Mouse (Mus musculus) gastrocnemius, adult 2 months (tissue): ENCODE data around the gene Msgn1. TPM values are rescaled to one million over a fixed set of nuclear protein-coding genes. Genes with fewer than 3 reads are reported as not detected.

Experiments used
- DNase-seq: peaks from one replicate; pipeline ENCODE4 v3.0.0; 2022
- H3K27ac ChIP-seq: fragments of 200-600 bp; 2 replicates; pipeline ENCODE4 v1.8.1; 2022; ENCODE audit warnings: mild to moderate bottlenecking
- H3K4me3 ChIP-seq: fragments of 200-600 bp; 2 replicates; pipeline ENCODE4 v1.8.1; 2022; ENCODE audit warnings: mild to moderate bottlenecking, moderate library complexity
- CTCF ChIP-seq: fragments of 200-600 bp; IDR thresholded peaks from 2 replicates; pipeline ENCODE4 v1.8.1; 2022; ENCODE audit warnings: antibody characterized with exemption, mild to moderate bottlenecking, moderate library complexity
- intact Hi-C: fragments of 180-260 bp; cut with DNase I; formaldehyde crosslinking; loops from one replicate; pipeline ENCODE4 v1.15.1; 2025
- total RNA-seq, 2 experiments: library from RNA; stranded (reverse); gene quantifications; 2 replicates each; pipeline ENCODE4 v1.2.3; 2021

Msgn1 gene
- total RNA-seq, 2 experiments from 2014 or later, result not detected

DNA sequence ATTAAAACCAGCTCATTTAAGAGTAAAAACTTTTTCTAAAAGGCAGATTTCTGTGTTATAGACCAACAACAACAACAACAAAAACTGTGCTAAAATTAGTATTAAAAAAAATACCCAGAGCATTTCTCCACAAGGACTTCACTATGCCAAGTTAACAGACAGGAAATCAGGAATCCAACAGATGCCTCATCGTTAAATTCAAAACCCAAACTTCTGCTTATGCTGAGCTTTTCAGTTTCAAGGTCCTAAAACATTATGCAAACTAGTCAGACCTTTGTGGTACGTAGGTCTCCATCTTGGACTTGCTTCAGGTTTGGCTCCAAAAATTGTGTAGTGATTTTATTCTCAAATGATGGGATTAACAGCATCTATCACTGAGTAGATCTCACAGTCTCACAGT lies 6.8 kb upstream of the Msgn1 start:
- TF ChIP-seq CTCF, result no peak
- DNase-seq, result no peak
- peak overlapping the region; percentile 68 for H3K27ac ChIP-seq
- intact Hi-C loops, result no loop called here
- H3K4me3 ChIP-seq, result no peak overlapping the region

GRCm38 (mm10) chr12:11214776-11215175 lies 6.0 kb upstream of the Msgn1 start:
- DNase-seq, result no peak
- intact Hi-C loops, result no loop called here
- Histone ChIP-seq H3K27ac (peak overlapping the region; percentile 68), H3K4me3 (no peak overlapping the region)
- no peak for TF ChIP-seq CTCF

DNA sequence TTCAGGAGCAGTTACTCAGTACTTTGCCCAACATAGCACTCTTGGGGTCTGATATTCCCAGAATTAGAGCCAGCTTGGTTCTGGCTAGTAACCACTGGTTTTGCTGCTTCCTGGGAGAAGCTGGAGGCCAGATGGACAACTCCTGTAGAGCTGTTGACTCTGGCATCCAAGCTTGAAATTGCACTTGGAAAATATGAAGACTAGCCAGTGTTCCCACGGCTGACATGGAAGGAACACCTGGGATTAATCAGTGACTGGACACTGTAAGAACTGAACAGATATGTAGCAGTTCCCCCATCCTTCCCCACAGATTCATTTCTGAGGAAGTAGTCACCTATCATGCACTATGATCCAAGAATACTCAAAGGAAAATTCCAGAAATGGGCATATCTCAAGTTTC lies 4.1 kb upstream of the Msgn1 start:
- no peak overlapping the region for H3K27ac ChIP-seq
- DNase-seq, result no peak
- no peak for TF ChIP-seq CTCF
- intact Hi-C loops, result no loop called here
- H3K4me3 ChIP-seq, result no peak overlapping the region

DNA sequence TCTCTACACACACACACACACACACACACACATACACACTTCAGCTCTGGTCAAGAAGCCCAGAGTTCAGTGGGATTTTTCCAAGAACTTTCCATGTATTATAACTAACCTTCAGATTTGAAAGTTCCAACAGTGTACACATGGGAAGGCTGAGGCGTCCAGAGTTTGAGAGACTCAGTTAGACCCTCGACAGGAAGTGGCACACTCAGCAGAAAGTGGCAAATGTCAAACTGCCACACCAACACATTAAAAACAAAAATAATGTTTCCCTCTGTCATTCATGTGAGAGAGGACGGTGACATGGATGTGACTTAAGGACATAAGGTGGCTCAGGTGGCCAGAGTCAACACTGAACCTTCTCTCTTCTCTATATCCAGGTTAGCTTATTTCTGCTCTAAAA lies 1.6 kb upstream of the Msgn1 start:
- intact Hi-C loops, result no loop called here
- no peak for TF ChIP-seq CTCF
- no peak overlapping the region for H3K27ac ChIP-seq
- DNase-seq, result no peak
- no peak overlapping the region for H3K4me3 ChIP-seq

- no peak for DNase-seq
- no peak overlapping the region for H3K4me3 ChIP-seq
- TF ChIP-seq CTCF, result no peak
- no peak overlapping the region for H3K27ac ChIP-seq
- intact Hi-C loops, result no loop called here
These were observed 864 bp upstream of the Msgn1 start for GRCm38 (mm10) chr12:11209636-11210035.

DNA sequence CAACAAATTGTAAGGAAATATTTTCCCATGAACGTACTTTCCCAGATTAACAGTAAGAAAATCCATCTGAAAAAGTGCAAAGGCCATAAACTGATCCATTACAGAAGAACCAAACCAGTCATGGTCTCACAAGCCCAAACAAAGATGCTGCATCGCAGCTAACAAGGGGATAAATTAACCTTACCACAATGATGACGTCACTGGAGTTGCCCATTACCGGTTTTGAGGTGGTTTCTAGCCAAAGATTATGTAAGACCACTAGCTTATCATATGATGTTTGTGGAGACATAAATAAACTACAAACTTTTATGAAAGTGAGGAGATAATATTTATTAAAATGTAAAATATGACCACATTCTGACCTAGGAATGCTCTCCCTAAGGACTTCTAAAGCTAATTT lies 2.5 kb downstream of the Msgn1 start:
- intact Hi-C loops, result no loop called here
- no peak for DNase-seq
- H3K4me3 ChIP-seq, result no peak overlapping the region
- TF ChIP-seq CTCF, result no peak
- no peak overlapping the region for H3K27ac ChIP-seq

GRCm38 (mm10) chr12:11203694-11204665 lies 4.8 kb downstream of the Msgn1 start:
- DNase-seq, result peak; percentile 91
- intact Hi-C loops, result loop anchor here (2.0 kb wide), 1 partner anchor 63 kb away; no protein-coding TSS in a partner anchor
- TF ChIP-seq CTCF, result no peak
- Histone ChIP-seq H3K27ac (peak overlapping the region; percentile 95), H3K4me3 (peak overlapping the region; percentile 67)

DNA sequence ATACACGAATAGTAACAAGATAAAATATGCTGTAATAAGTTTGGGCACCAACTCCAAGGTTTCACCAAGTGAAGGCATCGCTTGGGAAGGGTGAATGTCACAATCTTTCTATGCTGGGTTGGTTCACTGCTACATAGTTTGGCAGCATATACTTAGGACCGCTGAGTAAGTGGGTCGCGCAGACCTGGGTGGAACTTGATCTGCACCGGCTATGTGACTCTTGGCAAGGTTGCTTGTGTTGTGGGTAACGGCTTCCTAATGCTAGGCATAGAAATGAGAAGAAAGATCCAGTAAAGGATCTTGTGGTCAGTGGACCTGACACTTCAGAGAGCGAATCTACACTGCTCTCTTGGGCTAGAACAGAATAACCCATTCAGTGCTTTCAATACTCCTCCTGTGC lies 6.3 kb downstream of the Msgn1 start:
- no peak for TF ChIP-seq CTCF
- H3K27ac ChIP-seq, result peak overlapping the region; percentile 95
- peak; percentile 75 for DNase-seq
- intact Hi-C loops, result loop anchor here (2.0 kb wide), 1 partner anchor 64 kb away; no protein-coding TSS in a partner anchor
- peak overlapping the region; percentile 67 for H3K4me3 ChIP-seq

DNA sequence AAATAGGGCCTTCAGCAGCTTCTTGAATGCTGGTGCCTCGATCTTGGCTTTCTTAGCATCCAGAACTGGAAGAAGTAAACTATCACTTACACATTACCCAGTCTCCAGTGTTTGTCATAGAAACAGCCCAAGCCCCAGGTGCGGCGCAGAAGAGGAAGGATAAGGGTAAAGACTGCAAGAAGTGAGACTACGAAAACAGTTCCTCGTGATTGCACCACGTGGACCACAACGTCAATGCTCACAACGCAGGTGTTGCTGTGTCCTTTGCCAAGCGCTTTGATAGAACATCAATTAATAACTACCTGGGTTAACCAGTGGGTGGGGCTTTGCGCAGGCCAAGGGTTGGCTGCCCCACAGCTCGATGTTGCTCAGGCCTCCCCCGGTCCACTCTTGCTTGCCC lies 8.1 kb downstream of the Msgn1 start:
- DNase-seq, result no peak
- intact Hi-C loops, result no loop called here
- TF ChIP-seq CTCF, result no peak
- Histone ChIP-seq H3K4me3 (no peak overlapping the region), H3K27ac (no peak overlapping the region)

DNA sequence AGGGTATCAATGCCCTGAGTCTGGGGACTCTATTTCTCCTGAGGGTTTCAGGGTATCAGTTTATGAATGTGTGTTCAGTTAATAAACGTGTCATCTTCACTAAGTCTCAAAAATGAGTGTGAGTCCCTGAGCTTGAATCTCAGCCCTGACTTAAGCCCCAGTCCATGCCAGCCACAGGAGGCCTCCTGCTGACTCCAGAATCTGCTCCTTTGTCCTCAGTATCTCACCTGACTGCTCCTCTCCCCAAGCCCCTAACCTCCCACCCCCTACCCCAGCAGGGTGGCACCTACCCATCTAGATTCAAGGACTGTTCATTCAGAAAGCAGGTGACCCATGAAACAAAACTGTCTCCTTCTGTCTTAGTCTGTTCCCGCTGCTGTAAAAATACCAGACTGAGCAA lies 10.2 kb downstream of the Msgn1 start:
- H3K4me3 ChIP-seq, result no peak overlapping the region
- H3K27ac ChIP-seq, result no peak overlapping the region
- DNase-seq, result no peak
- intact Hi-C loops, result loop anchor here (5.0 kb wide), 1 partner anchor 139 kb away; no protein-coding TSS in a partner anchor
- no peak for TF ChIP-seq CTCF

GRCm38 (mm10) chr12:11198026-11198425 lies 10.7 kb downstream of the Msgn1 start:
- Histone ChIP-seq H3K27ac (no peak overlapping the region), H3K4me3 (no peak overlapping the region)
- no peak for TF ChIP-seq CTCF
- no peak for DNase-seq
- intact Hi-C loops, result loop anchor here (5.0 kb wide), 1 partner anchor 139 kb away; no protein-coding TSS in a partner anchor

DNA sequence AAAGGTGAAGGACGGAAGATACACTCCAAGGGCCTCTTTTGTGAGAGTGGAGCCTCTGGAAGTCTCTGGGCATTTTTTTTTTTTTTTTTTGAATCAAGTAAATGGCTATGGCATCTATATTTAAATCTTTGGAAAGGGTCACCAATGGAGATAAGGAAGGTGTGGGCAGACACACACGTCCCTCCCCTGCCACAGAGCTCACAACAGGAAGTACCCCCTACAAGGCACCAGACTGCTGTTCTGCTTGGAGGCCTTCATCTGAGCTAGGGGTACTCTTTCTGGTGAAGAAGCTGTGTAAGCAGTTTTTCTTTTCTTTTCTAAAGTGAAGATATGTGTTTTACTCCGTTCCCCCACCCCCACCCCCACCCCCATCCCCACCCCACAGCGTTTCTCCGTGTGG lies 11.9 kb downstream of the Msgn1 start:
- Histone ChIP-seq H3K4me3 (peak overlapping the region; percentile 63), H3K27ac (peak overlapping the region; percentile 70)
- intact Hi-C loops, result loop anchor here (1.0 to 5.0 kb wide), 2 partner anchors 69 to 140 kb away; no protein-coding TSS in a partner anchor
- no peak for TF ChIP-seq CTCF
- DNase-seq, result no peak

- H3K27ac ChIP-seq, result peak overlapping the region; percentile 70
- peak; percentile 81 for DNase-seq
- peak overlapping the region; percentile 63 for H3K4me3 ChIP-seq
- intact Hi-C loops, result loop anchor here (5.0 kb wide), 1 partner anchor 141 kb away; no protein-coding TSS in a partner anchor
- TF ChIP-seq CTCF, result peak; percentile 94
These were observed 12.6 kb downstream of the Msgn1 start for GRCm38 (mm10) chr12:11196142-11196597.

DNA sequence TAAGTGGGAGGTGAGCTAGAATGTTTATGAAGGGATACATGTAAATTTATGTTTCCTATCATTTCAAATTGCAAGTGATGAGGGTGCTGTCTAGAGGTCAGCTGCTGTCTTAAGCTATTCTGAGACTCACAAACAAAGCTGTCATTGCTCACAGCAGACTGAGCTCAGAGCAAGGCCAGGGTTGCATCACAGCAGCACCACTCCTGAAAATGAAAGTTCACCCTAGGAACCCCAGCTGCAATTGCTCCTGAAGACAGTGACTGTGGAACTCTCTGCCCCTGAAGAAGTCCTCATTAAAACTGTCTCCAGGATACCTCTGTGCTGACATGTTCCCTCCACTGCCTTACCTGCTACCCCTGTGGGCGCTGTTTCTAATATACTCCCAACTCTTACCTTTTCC lies 13.7 kb downstream of the Msgn1 start:
- H3K27ac ChIP-seq, result no peak overlapping the region
- no peak for DNase-seq
- H3K4me3 ChIP-seq, result no peak overlapping the region
- intact Hi-C loops, result loop anchor here (5.0 kb wide), 1 partner anchor 142 kb away; no protein-coding TSS in a partner anchor
- TF ChIP-seq CTCF, result no peak
